Mouse (Mus musculus): ENCODE results near the gene Emilin2. TPM values are rescaled to one million over a fixed set of nuclear protein-coding genes. Genes with fewer than 3 reads are reported as not detected.

The Emilin2 gene
- total RNA-seq, 1 experiment from 2014 or later, result 21.3 TPM

- no peak for ATAC-seq (replicated peaks in 1 of 2; ENCODE audit: insufficient read depth in 1 of 2, low FRiP score in 2 of 2, low TSS enrichment in 1 of 2, low read depth in 1 of 2, poor library complexity in 2 of 2, severe bottlenecking in 2 of 2)
Observed at GRCm38 (mm10) chr17:71283237-71283636, 28.5 kb downstream of the Emilin2 start.

- ATAC-seq (replicated peaks in 1 of 2; ENCODE audit: insufficient read depth in 1 of 2, low FRiP score in 2 of 2, low TSS enrichment in 1 of 2, low read depth in 1 of 2, poor library complexity in 2 of 2, severe bottlenecking in 2 of 2), result no peak
Observed at GRCm38 (mm10) chr17:71282716-71283115, 29.1 kb downstream of the Emilin2 start.

GRCm38 (mm10) chr17:71277701-71278491 lies 33.9 kb downstream of the Emilin2 start:
- no peak; a peak in 1 of 4 replicates for ATAC-seq (replicated peaks in 1 of 2; ENCODE audit: insufficient read depth in 1 of 2, low FRiP score in 2 of 2, low TSS enrichment in 1 of 2, low read depth in 1 of 2, poor library complexity in 2 of 2, severe bottlenecking in 2 of 2)

- no peak; a peak in 1 of 4 replicates for ATAC-seq (replicated peaks in 1 of 2; ENCODE audit: insufficient read depth in 1 of 2, low FRiP score in 2 of 2, low TSS enrichment in 1 of 2, low read depth in 1 of 2, poor library complexity in 2 of 2, severe bottlenecking in 2 of 2)
Observed at GRCm38 (mm10) chr17:71276771-71277170, 35.0 kb downstream of the Emilin2 start.

GRCm38 (mm10) chr17:71273901-71274300 lies 37.9 kb downstream of the Emilin2 start:
- ATAC-seq (replicated peaks in 1 of 2; ENCODE audit: insufficient read depth in 1 of 2, low FRiP score in 2 of 2, low TSS enrichment in 1 of 2, low read depth in 1 of 2, poor library complexity in 2 of 2, severe bottlenecking in 2 of 2), result no peak

GRCm38 (mm10) chr17:71268599-71268998 lies 43.2 kb downstream of the Emilin2 start:
- ATAC-seq (replicated peaks in 1 of 2; ENCODE audit: insufficient read depth in 1 of 2, low FRiP score in 2 of 2, low TSS enrichment in 1 of 2, low read depth in 1 of 2, poor library complexity in 2 of 2, severe bottlenecking in 2 of 2), result no peak

- no peak for ATAC-seq (replicated peaks in 1 of 2; ENCODE audit: insufficient read depth in 1 of 2, low FRiP score in 2 of 2, low TSS enrichment in 1 of 2, low read depth in 1 of 2, poor library complexity in 2 of 2, severe bottlenecking in 2 of 2)
Observed at GRCm38 (mm10) chr17:71268152-71268551, 43.6 kb downstream of the Emilin2 start.

- ATAC-seq (replicated peaks in 1 of 2; ENCODE audit: insufficient read depth in 1 of 2, low FRiP score in 2 of 2, low TSS enrichment in 1 of 2, low read depth in 1 of 2, poor library complexity in 2 of 2, severe bottlenecking in 2 of 2), result no peak
Observed at GRCm38 (mm10) chr17:71267374-71267773, 44.4 kb downstream of the Emilin2 start.

GRCm38 (mm10) chr17:71265336-71266051 lies 46.3 kb downstream of the Emilin2 start:
- ATAC-seq (replicated peaks in 1 of 2; ENCODE audit: insufficient read depth in 1 of 2, low FRiP score in 2 of 2, low TSS enrichment in 1 of 2, low read depth in 1 of 2, poor library complexity in 2 of 2, severe bottlenecking in 2 of 2), result no peak

GRCm38 (mm10) chr17:71264739-71265138 lies 47.0 kb downstream of the Emilin2 start:
- ATAC-seq (replicated peaks in 1 of 2; ENCODE audit: insufficient read depth in 1 of 2, low FRiP score in 2 of 2, low TSS enrichment in 1 of 2, low read depth in 1 of 2, poor library complexity in 2 of 2, severe bottlenecking in 2 of 2), result peak; percentile 86

- ATAC-seq (replicated peaks in 1 of 2; ENCODE audit: insufficient read depth in 1 of 2, low FRiP score in 2 of 2, low TSS enrichment in 1 of 2, low read depth in 1 of 2, poor library complexity in 2 of 2, severe bottlenecking in 2 of 2), result peak in 1 of 2 experiments; percentile 23; a peak in 1 of 4 replicates
Observed at GRCm38 (mm10) chr17:71263136-71263535, 48.6 kb downstream of the Emilin2 start.

- no peak for ATAC-seq (replicated peaks in 1 of 2; ENCODE audit: insufficient read depth in 1 of 2, low FRiP score in 2 of 2, low TSS enrichment in 1 of 2, low read depth in 1 of 2, poor library complexity in 2 of 2, severe bottlenecking in 2 of 2)
Observed at GRCm38 (mm10) chr17:71260658-71261057, 51.1 kb downstream of the Emilin2 start.

GRCm38 (mm10) chr17:71259727-71260126 lies 52.1 kb downstream of the Emilin2 start:
- ATAC-seq (replicated peaks in 1 of 2; ENCODE audit: insufficient read depth in 1 of 2, low FRiP score in 2 of 2, low TSS enrichment in 1 of 2, low read depth in 1 of 2, poor library complexity in 2 of 2, severe bottlenecking in 2 of 2), result no peak

- peak; percentile 56 to 58 for ATAC-seq (replicated peaks in 1 of 2; ENCODE audit: insufficient read depth in 1 of 2, low FRiP score in 2 of 2, low TSS enrichment in 1 of 2, low read depth in 1 of 2, poor library complexity in 2 of 2, severe bottlenecking in 2 of 2)
Observed at GRCm38 (mm10) chr17:71256806-71257536, 54.8 kb downstream of the Emilin2 start.

- ATAC-seq (replicated peaks in 1 of 2; ENCODE audit: insufficient read depth in 1 of 2, low FRiP score in 2 of 2, low TSS enrichment in 1 of 2, low read depth in 1 of 2, poor library complexity in 2 of 2, severe bottlenecking in 2 of 2), result no peak
Observed at GRCm38 (mm10) chr17:71256068-71256615, 55.6 kb downstream of the Emilin2 start.

- no peak for ATAC-seq (replicated peaks in 1 of 2; ENCODE audit: insufficient read depth in 1 of 2, low FRiP score in 2 of 2, low TSS enrichment in 1 of 2, low read depth in 1 of 2, poor library complexity in 2 of 2, severe bottlenecking in 2 of 2)
Observed at GRCm38 (mm10) chr17:71254736-71255135, 57.0 kb downstream of the Emilin2 start.

GRCm38 (mm10) chr17:71254106-71254505 lies 57.7 kb downstream of the Emilin2 start:
- no peak for ATAC-seq (replicated peaks in 1 of 2; ENCODE audit: insufficient read depth in 1 of 2, low FRiP score in 2 of 2, low TSS enrichment in 1 of 2, low read depth in 1 of 2, poor library complexity in 2 of 2, severe bottlenecking in 2 of 2)

All from hematopoietic stem cell, adult 5-6 weeks (primary cell).